Mouse (Mus musculus): ENCODE measurements around the gene Slc25a33. TPM values are rescaled to one million over a fixed set of nuclear protein-coding genes. Genes with fewer than 3 reads are reported as not detected.

The Slc25a33 gene
- polyA plus RNA-seq, 1 experiment from 2014 or later = 7.5 TPM

GRCm38 (mm10) chr4:149705298-149705697 lies 68.8 kb downstream of the Slc25a33 start:
- Histone ChIP-seq H3K9me3 (replicated peaks) (no peaks in the 10 kb centered on the region), H3K36me3 (no peaks in the 10 kb centered on the region), H3K4me3 (no peak overlapping the region), H3K27ac (ENCODE audit: poor library complexity, severe bottlenecking) (no peak overlapping the region), H3K4me2 (no peak overlapping the region), H3K9ac (no peak overlapping the region), H3K4me1 (replicated peaks) (peaks cover 12% of the 10 kb centered on the region), H3K27me3 (replicated peaks) (peaks cover 4% of the 10 kb centered on the region; the same call in 1 of the 2 replicates)
- no peak for ATAC-seq (ENCODE audit: insufficient number of reproducible peaks, low FRiP score)
- 57% methylated on average over 7 of the region's 7 CpGs for WGBS

DNA sequence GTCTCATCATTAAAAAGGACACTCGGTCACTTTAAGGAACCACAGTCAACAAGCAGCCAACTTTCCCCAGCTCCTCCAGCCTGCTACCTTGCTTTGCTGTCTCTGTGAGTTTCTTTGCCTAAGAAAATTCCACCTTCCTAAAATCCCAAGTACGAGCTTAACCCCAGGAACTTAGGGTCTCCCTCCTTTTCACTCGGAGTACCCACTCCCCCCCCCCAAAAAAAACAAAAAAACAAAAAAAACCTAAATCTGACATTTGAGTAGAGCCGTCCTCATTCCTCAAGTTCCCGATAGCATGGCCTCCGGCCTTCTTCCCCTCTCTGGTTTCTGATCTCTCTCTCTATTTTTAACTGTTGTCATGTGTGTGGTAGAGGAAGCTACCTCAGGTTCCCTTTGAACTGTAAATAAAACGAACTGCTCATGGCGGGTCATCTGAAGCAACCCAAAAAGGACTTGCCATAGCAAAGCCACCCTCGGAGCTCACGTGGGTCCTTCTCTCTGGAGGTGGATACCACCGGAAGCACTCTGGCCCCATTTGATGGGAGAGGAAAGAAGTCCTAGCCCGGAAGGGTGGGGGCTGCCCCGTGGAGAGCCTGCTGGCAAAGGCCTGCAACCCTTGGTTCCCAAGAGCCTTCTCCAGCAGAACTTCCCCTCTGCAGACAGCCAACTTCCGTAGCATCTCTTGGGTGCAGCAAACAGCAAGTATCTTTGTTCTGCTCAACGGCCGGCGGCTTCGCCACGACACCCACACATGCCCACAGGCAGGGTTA lies 71.7 kb downstream of the Slc25a33 start, which contains the start of gene Pik3cd:
Pik3cd (minus strand) TSS at position 362 of the 770 bp plus-strand sequence.
- H3K4me2 ChIP-seq = no peak within 1 kb of the TSS
- no peaks in the 10 kb centered on the region for H3K9me3 ChIP-seq (replicated peaks)
- WGBS = 58% methylated on average over 19 of the region's 19 CpGs
- H3K27me3 ChIP-seq (replicated peaks) = peaks cover 18% of the 10 kb centered on the region
- H3K27ac ChIP-seq (ENCODE audit: poor library complexity, severe bottlenecking) = no peak within 1 kb of the TSS
- ATAC-seq (ENCODE audit: insufficient number of reproducible peaks, low FRiP score) = no peak
- no peak within 1 kb of the TSS for H3K4me3 ChIP-seq
- H3K36me3 ChIP-seq = no peaks in the 10 kb centered on the region
- H3K9ac ChIP-seq = no peak within 1 kb of the TSS
- peaks cover 22% of the 10 kb centered on the region for H3K4me1 ChIP-seq (replicated peaks)

- H3K36me3 ChIP-seq = no peaks in the 10 kb centered on the region
- H3K27me3 ChIP-seq (replicated peaks) = peaks cover 21% of the 10 kb centered on the region
- no peak overlapping the region for H3K4me3 ChIP-seq
- no peak overlapping the region for H3K4me2 ChIP-seq
- H3K9ac ChIP-seq = no peak overlapping the region
- no peaks in the 10 kb centered on the region for H3K9me3 ChIP-seq (replicated peaks)
- peaks cover 30% of the 10 kb centered on the region for H3K4me1 ChIP-seq (replicated peaks)
- WGBS = 66% methylated on average over 18 of the region's 18 CpGs
- no peak overlapping the region for H3K27ac ChIP-seq (ENCODE audit: poor library complexity, severe bottlenecking)
- no peak for ATAC-seq (ENCODE audit: insufficient number of reproducible peaks, low FRiP score)
Observed at GRCm38 (mm10) chr4:149701426-149702209, 72.5 kb downstream of the Slc25a33 start.

- no peak overlapping the region for H3K4me2 ChIP-seq
- H3K4me1 ChIP-seq (replicated peaks) = peaks cover 34% of the 10 kb centered on the region
- WGBS = 82% methylated on average over 4 of the region's 4 CpGs
- H3K36me3 ChIP-seq = no peaks in the 10 kb centered on the region
- H3K27me3 ChIP-seq (replicated peaks) = peaks cover 21% of the 10 kb centered on the region
- no peak overlapping the region for H3K27ac ChIP-seq (ENCODE audit: poor library complexity, severe bottlenecking)
- H3K9ac ChIP-seq = no peak overlapping the region
- H3K4me3 ChIP-seq = no peak overlapping the region
- no peak for ATAC-seq (ENCODE audit: insufficient number of reproducible peaks, low FRiP score)
- no peaks in the 10 kb centered on the region for H3K9me3 ChIP-seq (replicated peaks)
Observed at GRCm38 (mm10) chr4:149699953-149700352, 74.1 kb downstream of the Slc25a33 start.

DNA sequence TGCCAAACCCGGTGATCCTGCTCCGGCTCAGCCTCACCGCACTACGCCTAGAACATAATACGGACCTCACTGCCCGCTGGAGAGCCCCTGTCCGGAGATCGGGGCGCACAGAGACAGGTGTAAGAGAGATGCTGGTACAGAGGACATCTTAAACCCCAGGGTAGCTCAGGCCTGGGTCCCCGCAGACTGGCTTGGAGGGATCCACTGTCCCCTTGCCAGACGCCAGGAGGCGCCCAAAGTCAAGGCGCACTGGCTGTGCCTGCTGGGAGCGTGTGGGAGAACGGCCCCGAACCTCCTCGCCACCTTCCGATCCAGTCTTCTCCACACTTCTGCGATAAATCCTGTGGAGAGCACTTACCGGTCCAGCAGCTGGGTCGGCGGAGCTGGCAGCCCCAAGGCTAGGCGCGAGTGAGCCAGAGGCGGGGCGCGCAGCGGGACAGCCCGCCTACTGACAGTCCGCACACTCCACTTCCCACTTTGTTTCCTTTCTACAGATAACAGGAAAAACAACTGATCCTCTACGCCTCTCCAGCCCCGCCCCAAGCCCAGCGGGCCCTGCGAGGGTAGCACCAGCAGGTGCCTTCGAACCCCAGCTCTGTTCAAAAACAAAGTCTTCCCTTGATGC lies 75.8 kb downstream of the Slc25a33 start:
- WGBS = 1% methylated on average over 35 of the region's 35 CpGs
- Histone ChIP-seq H3K9ac (peak overlapping the region; percentile 69), H3K9me3 (replicated peaks) (no peaks in the 10 kb centered on the region), H3K27ac (ENCODE audit: poor library complexity, severe bottlenecking) (no peak overlapping the region), H3K4me1 (replicated peaks) (peaks cover 34% of the 10 kb centered on the region), H3K4me3 (peak overlapping the region; percentile 53), H3K4me2 (peak overlapping the region; percentile 78), H3K27me3 (replicated peaks) (peaks cover 21% of the 10 kb centered on the region), H3K36me3 (no peaks in the 10 kb centered on the region)
- ATAC-seq (ENCODE audit: insufficient number of reproducible peaks, low FRiP score) = peak; percentile 80

GRCm38 (mm10) chr4:149697506-149698196 lies 76.4 kb downstream of the Slc25a33 start:
- H3K27ac ChIP-seq (ENCODE audit: poor library complexity, severe bottlenecking) = no peak overlapping the region
- H3K9me3 ChIP-seq (replicated peaks) = no peaks in the 10 kb centered on the region
- no peak for ATAC-seq (ENCODE audit: insufficient number of reproducible peaks, low FRiP score)
- peaks cover 31% of the 10 kb centered on the region for H3K4me1 ChIP-seq (replicated peaks)
- WGBS = 12% methylated on average over 15 of the region's 15 CpGs
- no peaks in the 10 kb centered on the region for H3K36me3 ChIP-seq
- peak overlapping the region; percentile 53 for H3K4me3 ChIP-seq
- peaks cover 21% of the 10 kb centered on the region for H3K27me3 ChIP-seq (replicated peaks)
- peak overlapping the region; percentile 69 for H3K9ac ChIP-seq
- H3K4me2 ChIP-seq = peak overlapping the region; percentile 78

GRCm38 (mm10) chr4:149696189-149696971 lies 77.7 kb downstream of the Slc25a33 start:
- H3K9ac ChIP-seq = no peak overlapping the region
- H3K27me3 ChIP-seq (replicated peaks) = peaks cover 21% of the 10 kb centered on the region
- no peak overlapping the region for H3K4me3 ChIP-seq
- no peak overlapping the region for H3K27ac ChIP-seq (ENCODE audit: poor library complexity, severe bottlenecking)
- H3K9me3 ChIP-seq (replicated peaks) = no peaks in the 10 kb centered on the region
- H3K36me3 ChIP-seq = no peaks in the 10 kb centered on the region
- ATAC-seq (ENCODE audit: insufficient number of reproducible peaks, low FRiP score) = no peak
- peak overlapping the region; percentile 8; the same call in 1 of the 2 replicates for H3K4me2 ChIP-seq
- 24% methylated on average over 16 of the region's 16 CpGs for WGBS
- peaks cover 27% of the 10 kb centered on the region for H3K4me1 ChIP-seq (replicated peaks)

Small RNAs within 50 kb of the gene (microRNA-seq; reads per million reads assigned to microRNA genes)
- not detected for gene Gm47301

Other genes with a start within 250 kb of the Slc25a33 start
- gene Clstn1, start 187.8 kb downstream of the Slc25a33 start, polyA plus RNA-seq (2016; fragmentation: Nextera tagmentation; extraction: Ambion mirVana) = 38.3 and 38.9 TPM in 2 replicates
- 3.5 and 3.7 TPM in 2 replicates for gene Pik3cd, start 71.7 kb downstream of the Slc25a33 start, polyA plus RNA-seq (2016; fragmentation: Nextera tagmentation; extraction: Ambion mirVana)
- 51.1 and 52.8 TPM in 2 replicates for gene Tmem201, start 36.2 kb downstream of the Slc25a33 start, polyA plus RNA-seq (2016; fragmentation: Nextera tagmentation; extraction: Ambion mirVana)
- gene Spsb1, start 180.8 kb upstream of the Slc25a33 start, polyA plus RNA-seq (2016; fragmentation: Nextera tagmentation; extraction: Ambion mirVana) = 5.4 and 5.7 TPM in 2 replicates
- gene H6pd, start 234.7 kb upstream of the Slc25a33 start, polyA plus RNA-seq (2016; fragmentation: Nextera tagmentation; extraction: Ambion mirVana) = 11.4 and 12.7 TPM in 2 replicates

Measured in heart, embryonic 12.5 days (tissue).